Mouse (Mus musculus) heart, adult 11 months (tissue): ENCODE measurements at regions not wholly inside any gene's neighbourhood (a gene's known extent, or its start where the extent isn't known, plus 50 kb on each side); places are given as distances from the start of the nearest gene placed in this dataset.

Experiments
- DNase-seq: peaks from one replicate; pipeline ENCODE4 v3.0.0; 2022

DNA sequence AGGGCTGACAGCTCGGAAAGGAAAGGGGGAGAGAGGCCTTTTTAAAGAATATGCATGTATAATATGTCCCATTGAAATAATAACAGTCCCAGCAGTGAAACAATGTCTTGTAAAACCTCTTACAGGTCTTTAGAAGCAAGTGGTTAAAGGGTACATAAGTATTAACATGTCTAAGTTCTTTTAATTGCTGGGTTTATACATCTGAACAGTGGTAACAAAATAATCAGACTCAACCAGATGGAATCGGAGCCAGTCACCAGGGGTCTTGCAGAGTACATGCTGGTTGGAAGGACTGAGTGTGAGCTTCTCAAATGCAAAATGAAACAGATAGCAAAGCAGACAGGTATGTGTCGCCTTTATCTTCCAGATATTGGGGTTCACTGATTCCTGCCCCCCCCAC, 317.3 kb downstream of the Nsun3 start:
- DNase-seq, result no peak

DNA sequence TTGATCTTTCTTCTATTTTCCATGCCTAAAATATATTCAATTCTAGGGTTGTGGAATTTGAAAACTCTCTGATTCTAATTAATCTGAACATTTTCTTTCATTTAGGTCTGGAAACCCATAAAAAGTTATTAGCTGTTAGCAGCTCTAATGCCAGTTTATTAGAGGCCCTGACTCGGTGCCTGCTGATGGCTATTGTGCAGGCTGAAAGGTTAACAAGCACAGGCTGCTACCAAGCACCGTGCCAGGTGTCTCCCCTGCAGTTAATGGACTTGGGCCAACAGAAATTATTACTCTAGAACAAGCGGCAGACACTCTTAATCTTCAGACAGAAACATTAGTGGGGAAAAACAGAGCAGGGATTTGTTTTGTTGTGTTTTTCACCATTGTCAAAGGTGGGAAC, 317.8 kb downstream of the Nsun3 start:
- no peak for DNase-seq

DNA sequence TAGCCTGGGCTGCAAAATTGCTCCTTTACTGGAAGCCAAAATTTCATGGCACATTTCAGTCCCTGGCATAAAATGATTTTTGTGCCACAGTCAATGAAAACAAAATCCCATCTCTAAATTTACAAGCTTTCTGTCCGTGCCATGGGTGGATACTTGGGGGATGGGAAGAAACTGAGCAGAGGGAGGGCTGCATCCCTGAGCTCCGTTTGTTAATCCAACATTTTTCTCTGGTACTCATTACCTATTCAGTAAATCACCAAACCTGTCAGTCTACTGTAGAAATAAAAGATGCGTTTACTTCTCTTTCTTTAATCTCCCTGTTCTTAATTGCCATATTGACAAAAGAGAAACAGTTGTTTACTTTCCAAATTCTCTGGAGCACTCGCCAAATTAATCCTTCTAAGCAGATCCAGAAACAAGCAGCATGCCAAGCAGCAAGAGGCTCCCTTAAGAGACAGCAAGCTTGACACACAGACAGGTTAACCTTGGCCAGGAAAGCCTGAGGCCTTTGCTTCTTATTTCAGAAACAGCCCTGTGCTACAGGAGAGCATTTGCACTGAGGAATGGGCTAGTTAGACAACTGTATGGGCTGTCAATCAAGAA, 326.6 kb downstream of the Nsun3 start:
- no peak for DNase-seq

DNA sequence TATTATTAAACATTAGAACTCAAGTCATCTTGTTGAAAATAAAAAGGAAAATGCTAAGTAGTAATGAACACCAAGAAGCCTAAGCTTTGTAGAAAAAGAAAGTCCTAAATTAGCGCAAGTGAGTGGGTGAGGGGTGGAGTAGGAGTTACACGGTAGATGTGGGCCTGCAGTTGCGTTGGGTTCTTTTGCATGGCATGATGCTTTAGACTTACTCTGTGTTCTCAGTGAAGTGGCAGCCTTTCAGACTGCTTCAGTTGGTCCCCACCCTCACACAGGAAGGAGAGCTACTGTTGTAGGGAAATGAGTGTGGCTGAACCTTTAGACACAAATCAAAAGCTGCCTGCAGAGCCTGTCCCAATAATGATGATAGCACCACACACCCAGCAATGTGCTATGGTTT, 336.9 kb downstream of the Nsun3 start:
- DNase-seq, result no peak

DNA sequence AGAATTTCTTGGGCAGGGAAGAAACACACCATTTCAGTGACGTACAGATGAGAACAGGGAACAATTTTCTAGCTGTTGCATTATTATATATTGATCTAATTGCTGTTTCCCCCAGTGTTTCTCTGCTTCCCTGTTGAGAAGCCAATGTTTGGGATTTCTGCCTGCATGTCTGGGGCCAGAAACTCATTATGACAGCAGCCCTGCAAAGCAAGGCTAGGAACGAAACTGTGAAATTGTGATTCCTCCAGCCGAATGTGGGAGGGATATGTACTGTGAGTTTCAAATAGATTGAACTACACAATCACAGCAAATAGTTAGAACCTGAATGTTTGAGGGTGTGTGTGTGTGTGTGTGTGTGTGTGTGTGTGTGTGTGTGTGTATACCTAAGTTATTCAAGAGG, 339.2 kb downstream of the Nsun3 start:
- DNase-seq, result no peak

DNA sequence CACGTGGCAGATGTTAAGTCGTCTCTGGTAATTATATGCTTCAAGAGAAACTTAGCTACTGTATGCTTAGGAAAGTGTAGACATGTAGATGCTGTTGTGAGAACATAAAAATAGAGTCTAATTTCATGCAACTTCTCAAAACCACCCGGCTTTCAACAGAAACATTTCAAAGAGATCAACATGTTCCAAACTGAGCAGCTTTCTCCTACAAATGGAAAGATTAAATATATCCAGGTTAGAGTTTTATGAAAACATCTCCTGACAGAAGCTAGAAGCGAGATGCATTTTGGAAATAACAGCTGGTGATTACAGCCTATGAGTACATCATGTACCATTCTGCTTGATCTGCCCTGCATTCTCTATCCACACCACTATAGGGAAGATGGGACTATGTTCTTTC, 345.4 kb downstream of the Nsun3 start:
- DNase-seq, result no peak

DNA sequence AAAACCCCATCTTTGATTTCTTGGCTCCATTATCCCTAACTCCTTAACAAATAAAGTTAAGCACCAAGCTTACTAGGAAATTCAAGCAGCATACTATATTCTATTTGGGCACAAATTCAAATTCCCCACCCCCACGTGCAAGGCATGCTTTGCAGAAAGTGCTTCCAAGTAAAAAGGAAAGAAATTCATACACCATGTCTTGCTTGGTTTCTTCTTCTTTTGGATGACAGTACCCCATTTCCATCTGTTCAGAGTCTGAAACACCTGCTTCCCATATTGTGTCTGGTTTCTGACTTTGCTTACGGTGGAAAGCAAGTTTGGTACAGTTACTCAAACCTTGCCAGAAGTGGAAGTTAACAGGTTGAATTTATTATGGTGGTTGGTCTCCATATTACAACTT, 353.5 kb downstream of the Nsun3 start:
- no peak for DNase-seq

DNA sequence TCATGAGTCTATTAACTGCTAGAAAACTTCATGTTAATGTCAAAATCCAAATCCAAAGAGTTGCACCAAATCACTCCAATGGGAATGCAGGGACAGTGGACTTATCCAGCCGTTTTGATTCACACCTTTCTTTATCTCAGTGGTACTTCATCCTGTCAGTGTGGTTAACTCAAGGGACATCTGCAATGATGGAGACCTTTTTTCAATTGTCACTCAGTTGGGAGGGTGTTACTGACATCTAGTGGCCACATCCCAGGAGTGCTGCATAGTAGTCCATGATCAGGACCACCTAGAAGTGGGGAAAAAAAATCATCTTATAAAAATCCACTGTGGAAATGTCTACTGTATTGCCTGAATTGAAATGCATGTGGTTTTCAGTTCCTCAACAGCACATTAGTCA, 372.1 kb downstream of the Nsun3 start:
- DNase-seq, result no peak

DNA sequence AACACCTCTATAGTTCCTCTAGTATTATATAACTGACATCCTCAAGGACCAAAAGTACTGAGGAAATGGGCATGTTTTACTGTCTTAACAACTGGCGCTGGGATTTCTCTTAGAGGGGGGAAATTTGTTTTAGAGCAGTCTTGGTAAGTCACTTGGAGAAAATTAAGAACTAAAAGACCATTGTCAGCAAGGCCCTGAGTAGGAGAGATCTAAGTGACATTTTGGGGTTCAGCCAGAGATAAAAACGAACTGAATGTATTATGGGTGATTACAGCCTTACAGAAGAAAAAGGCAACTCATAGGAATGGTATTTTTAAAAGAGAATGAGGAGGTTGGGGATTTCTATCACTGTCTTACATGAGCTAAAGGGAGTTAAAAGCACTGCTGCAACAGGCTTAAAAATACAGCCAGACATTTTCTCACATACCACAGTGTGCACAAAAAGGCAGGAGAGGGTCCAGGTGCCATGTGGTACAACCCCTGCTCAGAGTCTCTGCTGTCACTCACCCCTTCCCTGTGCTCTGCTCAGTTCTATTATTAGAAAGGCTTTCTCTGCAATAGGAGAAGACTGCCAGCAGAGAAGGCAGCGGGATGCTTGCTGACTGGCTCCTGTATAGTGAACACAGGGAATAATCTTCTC, 379.0 kb downstream of the Nsun3 start:
- no peak for DNase-seq

DNA sequence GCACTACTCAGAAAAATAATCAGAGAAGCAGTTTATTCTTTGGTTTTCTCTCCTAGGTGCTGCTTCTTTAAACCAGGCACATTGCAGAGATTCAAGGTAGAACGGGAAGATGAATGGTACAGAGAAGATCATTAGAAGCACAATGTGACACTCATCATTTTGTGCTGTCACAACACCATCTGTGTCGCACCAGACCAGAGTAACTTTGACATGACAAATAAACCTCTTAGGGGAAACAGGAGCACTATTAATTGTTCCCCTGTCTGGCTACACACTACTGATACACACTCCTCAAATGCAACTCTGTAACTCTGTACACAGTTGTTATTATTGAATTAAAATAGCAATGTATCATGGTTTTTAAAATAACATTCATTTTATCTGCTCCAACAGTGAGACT, 380.2 kb downstream of the Nsun3 start:
- DNase-seq, result no peak

DNA sequence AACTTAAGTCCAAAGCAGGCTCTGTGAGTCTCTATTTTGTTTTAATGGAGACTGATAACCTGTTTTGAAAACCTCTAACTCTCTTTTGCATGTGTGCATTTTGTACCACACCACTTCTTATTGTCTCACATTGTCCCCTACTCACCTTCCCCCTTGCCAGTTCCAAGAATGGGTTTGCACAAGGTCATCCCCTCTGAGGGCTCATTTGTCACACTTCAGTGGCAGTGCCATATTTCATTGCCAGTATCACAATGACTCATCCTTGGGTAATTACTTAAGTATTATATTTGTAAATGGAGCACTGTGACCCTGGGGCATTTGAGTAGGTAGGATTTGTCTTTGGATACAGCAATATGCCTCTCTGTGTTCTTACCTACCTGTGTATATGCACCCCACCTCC, 429.3 kb downstream of the Nsun3 start:
- DNase-seq, result no peak

DNA sequence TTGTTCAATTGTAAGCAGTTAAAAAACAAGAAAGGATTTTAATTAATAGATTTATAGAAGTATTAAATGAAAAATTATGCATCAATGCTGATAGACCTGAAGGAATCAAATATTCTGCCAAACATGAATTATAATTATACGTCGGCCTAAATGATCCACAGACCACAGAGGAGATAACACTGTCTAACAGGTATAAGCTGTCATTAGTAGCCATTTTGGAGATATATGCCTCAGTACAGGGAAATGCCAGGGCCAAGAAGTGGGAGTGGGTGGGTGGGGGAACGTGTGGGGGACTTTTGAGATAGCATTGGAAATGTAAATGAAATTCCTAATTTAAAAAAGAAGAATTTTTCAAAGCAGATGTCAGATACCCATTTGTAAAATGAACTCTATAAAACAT, 430.3 kb downstream of the Nsun3 start:
- DNase-seq, result no peak

DNA sequence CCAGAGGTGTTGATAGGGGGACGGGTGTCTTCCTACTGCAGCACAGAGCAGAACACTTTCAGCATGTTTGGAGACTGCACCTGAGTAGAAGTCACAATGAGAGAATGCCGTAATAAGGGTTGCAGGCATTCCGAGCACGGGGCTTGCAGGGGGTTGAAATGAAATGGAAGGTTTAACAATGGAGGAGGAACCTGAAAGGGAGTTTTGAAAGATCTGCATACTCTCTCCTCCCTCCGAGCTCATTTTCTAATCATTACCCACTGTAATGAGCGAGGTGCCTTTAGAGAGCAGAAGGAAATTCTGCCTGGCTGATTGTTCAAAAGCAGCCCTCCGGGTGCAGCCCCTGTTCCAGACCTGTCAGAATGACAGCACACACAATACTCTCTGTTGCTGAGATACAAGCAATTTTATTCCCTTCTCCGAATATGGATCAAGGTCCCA, 430.8 kb downstream of the Nsun3 start:
- DNase-seq, result no peak

DNA sequence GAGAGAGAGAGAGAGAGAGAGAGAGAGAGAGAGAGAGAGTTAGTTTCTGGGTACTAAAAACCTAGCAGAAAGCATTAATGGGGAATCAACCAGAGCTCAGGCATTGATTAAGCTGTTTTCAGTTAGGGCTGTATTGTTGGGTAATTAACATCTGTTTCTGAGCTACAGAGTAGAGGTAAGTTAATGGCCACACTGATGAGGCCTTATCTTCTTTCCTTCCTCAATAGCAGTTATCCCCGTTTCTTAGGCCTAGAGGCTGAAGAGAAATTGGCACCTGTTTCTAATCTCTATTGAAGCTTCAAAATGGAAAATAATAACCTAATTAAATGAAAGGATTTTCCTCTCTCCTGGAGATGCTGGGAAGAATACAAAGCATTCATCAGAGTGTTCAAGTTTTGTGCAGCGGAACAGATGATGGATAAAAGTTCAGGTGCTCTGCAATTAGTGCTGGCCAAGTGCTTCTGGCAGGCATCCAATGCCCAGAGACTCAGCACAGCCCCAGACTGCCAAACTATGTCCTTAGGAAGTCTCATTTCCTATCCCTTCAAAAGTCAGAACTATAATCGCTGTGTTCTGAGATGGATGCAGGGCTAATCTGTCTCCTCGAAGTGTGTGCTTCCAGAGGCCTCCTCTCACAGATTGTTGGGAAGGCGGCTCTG, 459.1 kb downstream of the Nsun3 start:
- DNase-seq, result no peak

DNA sequence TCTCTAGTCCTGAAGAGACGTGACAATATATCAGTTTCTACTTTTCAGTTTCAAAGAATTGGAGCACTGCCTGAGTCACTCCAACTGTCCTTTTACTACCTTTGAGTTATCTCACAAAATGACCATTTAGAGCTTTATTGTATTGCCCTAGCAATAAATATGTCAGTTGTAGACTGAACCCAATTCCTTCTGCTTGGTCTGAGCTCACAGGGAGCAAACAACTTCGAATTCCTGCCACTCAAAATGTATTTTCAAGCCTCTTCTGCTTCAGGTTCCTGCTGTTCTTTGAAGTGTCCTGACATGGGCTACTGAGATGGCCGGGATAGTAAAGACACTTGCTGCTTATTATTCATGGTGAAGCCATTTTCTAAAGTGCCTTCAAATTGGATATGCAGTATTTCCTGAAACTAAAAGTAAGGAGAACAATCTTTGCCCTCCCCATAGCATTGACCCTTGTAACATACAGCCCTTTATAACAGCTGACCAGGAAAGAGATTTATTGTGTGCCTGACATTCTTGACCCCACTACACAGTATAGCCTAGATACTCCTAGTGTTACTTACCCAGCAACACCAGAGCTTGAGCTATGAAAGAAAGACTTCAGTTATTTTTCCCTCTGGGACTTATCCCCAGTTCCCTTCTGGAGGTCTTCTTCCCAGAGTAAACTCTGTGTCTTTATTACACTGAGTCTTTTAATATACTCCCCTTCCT, 460.9 kb downstream of the Nsun3 start:
- no peak for DNase-seq

DNA sequence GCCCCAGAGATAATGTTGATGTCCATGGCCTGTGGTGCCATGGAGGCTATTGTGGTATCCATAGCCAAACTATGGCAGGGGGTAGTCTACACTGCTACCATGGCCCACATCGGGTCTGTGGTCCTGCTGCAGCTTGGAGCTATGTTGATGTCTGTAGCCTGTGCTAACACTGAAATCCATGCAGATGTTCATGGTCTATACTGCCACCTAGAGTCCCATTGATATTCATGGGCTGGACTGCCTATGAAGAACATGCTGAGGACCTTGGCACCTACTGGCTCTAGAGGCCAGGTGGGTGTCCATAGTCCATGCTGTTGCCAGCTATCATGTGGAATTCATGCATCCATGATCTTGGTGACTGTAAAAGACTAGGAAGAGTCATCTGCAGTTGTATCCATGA, 463.8 kb downstream of the Nsun3 start:
- DNase-seq, result no peak

DNA sequence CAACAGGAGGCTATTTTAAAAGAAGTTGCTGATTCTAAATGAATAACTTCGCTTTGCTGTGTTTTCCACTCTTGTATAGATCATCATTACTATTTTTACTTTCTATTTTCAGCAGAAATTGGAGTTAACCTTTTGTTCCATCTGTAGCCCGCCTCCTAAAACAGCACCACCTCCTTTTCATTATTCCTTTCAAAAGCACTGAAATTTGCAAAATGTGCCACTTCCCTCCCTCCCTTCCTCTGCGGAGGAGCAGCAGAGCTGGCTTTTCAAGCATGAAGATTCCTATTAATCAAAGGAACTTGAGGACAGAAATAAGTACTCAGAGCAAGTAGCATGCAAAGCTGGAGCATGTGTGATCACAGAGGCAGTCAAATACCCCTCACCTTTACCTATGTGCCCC, 497.7 kb downstream of the Nsun3 start:
- DNase-seq, result no peak
